Mouse (Mus musculus): ENCODE results near the gene Cacnb1. TPM values are rescaled to one million over a fixed set of nuclear protein-coding genes. Genes with fewer than 3 reads are reported as not detected.

Gene Cacnb1
- 3.6 and 8.1 TPM in 2 replicates for polyA plus RNA-seq (2012; rRNA removed; ENCODE audit: low replicate concordance)

DNA sequence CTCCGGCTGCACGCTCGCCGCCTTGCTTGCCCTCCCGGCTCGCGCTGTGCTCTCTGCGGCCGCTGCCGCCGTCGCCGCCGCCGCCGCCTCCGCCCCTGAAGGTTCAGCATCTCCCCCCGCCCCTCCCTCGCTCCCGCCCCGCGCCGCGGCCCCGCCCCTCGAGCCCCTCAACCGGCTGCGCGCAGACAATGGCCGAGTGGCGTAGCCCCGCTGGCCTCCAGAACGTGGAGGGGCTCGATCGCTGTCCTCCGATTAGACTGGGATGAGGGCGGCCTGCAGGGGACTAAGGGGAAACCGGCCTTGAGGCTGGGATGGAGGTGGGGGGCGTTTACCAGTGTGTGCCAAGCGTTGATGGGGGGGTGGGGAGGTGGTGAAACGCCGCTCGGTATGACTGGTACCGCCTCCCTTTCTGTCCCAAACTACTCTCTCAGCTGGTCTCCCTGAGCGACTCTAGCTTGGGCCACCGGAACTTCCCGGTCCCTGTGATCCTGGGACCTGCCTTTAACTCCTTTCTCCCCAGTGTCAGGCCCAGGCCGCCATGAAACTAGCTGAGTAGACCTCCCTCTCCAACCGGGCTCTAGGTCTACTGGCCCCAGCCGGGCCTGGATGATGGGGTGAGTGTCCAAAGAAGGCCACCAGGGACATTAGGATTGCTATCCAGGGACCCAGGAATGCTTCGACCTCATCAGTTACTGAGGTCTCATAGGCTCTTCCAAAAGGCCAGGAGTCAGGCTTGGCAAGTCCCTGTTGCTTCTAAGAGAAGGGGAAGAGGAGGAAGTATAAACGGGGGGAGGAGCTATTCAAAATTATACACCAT lies at the start of gene Cacnb1:
Gene Cacnb1 (minus strand): TSS at position 480 of the 817 bp plus-strand sequence.

DNA sequence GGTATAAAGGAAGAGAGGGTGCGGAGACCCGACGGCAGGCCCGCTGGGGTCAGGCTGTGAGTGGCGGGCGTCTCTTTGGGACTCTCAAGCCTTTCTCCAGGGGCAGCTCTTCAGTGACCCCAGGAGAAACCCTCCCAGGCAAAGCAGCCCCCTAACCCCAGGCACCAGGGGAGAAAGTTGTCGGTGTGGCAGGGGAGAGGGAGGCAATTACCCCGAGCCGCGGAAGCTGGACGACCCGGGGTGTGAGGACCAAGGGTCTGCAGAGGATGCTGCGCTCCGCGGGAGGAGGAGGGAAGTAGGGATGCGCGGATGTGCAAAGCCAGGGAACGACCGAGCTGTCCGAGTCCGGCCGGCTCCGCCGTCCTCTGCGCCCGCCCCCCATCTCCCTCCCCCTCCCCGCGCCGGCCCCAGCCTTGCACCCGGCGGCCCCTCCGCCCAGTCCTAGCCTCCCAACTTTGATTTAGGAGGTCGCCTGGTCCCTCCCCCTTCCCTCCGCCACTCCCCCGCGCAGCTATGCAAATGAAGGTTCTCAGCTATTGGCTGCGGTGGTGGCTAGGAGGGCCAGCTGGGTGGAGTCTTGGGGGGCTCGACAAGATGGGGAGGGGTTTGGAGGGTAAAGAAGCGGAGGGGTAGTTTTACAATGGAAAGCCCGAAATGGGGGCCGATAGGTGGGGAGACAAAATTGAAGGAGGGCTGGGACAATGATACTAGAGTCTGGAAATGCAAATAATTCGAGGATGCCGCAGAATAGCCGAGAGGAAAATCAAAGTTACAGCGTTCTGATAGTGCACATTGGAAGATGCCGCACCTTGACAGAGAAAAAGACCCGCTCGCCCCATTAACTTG lies 30.4 kb upstream of the Cacnb1 start, which contains the start of gene Stac2:
Gene Stac2 (minus strand): TSS at position 474 of the 846 bp plus-strand sequence.

GRCm38 (mm10) chr11:98026570-98027296 lies 3.9 kb upstream of the Cacnb1 start, which contains the start of gene Rpl19:
Rpl19 (plus strand) TSS chr11:98026710.

GRCm38 (mm10) chr11:97995564-97996288 lies 27.1 kb downstream of the Cacnb1 start, which contains the start of gene Arl5c:
Arl5c (minus strand) TSS chr11:97996181.

DNA sequence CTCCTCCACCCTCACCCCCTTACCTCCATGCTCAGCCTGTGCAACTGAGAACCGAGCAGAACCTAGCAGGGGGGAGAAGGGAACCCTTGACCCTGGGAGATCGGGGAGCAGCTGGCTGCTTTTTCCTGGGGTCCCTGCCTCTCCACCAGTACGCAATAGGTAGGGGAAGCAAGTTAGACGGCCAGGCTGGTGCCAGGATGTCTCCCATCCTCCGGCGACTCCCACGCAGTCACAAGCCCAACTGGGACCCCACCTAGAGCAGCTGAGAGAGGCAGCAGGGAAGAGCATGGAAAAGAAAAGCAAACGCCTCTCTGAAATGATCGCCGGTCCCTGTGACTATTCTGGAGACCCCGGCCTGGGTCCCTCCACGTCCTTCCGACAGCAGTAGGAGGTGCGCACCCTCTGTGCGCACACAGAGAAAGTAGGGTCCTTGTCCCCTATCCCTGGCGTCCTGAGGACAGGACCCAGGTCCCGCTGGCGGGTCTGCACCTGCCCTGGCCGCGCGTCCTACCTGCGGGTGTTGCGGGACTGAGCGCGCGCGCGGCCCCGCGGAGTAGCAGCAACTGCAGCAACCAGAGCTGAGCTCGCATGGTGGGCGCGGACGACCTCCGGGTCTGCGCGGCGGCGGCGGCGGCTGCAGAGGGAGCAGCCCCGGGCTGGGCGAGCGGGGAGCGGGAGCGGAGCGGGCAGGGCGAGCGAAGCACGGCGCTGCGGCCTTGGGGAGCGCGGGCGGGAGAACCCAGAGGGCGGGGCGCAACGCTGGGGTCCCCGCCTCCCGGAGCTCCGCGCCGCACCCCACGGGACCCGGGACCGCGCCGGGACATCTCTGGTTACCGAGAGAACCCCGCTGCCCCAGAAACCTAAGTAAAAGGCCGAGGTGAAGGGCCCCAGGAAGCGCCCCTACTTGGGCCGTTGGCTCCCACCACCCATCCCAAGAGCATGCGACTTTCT lies 36.8 kb downstream of the Cacnb1 start, which contains the start of gene Plxdc1:
Gene Plxdc1 (minus strand): TSS at position 718 of the 951 bp plus-strand sequence.

Other genes starting within 250 kb of the Cacnb1 start
- not detected in 2 replicates for gene 1700001P01Rik, start 247.1 kb downstream of the Cacnb1 start, polyA plus RNA-seq (2012; rRNA removed; ENCODE audit: low replicate concordance)
- 12.8 and 18.3 TPM in 2 replicates for gene Rpl23, start 240.6 kb downstream of the Cacnb1 start, polyA plus RNA-seq (2012; rRNA removed; ENCODE audit: low replicate concordance)
- gene Lasp1, start 224.0 kb downstream of the Cacnb1 start, polyA plus RNA-seq (2012; rRNA removed; ENCODE audit: low replicate concordance): 227 and 325 TPM in 2 replicates
- 0.51 and 0.75 TPM in 2 replicates for gene B230217C12Rik, start 182.3 kb downstream of the Cacnb1 start, polyA plus RNA-seq (2012; rRNA removed; ENCODE audit: low replicate concordance)
- gene Fbxo47, start 138.9 kb downstream of the Cacnb1 start, polyA plus RNA-seq (2012; rRNA removed; ENCODE audit: low replicate concordance): not detected in 2 replicates
- 1.0 and 1.2 TPM in 2 replicates for gene Plxdc1, start 36.6 kb downstream of the Cacnb1 start, polyA plus RNA-seq (2012; rRNA removed; ENCODE audit: low replicate concordance)
- gene Arl5c, start 26.9 kb downstream of the Cacnb1 start, polyA plus RNA-seq (2012; rRNA removed; ENCODE audit: low replicate concordance): 0.79 and 0.95 TPM in 2 replicates
- gene Rpl19, start 3.7 kb upstream of the Cacnb1 start, polyA plus RNA-seq (2012; rRNA removed; ENCODE audit: low replicate concordance): 145 and 247 TPM in 2 replicates
- 0.64 and 1.0 TPM in 2 replicates for gene Stac2, start 30.4 kb upstream of the Cacnb1 start, polyA plus RNA-seq (2012; rRNA removed; ENCODE audit: low replicate concordance)
- 7.8 and 11.6 TPM in 2 replicates for gene Fbxl20, start 127.4 kb upstream of the Cacnb1 start, polyA plus RNA-seq (2012; rRNA removed; ENCODE audit: low replicate concordance)
- gene Med1, start 170.3 kb upstream of the Cacnb1 start, polyA plus RNA-seq (2012; rRNA removed; ENCODE audit: low replicate concordance): 2.3 and 6.4 TPM in 2 replicates
- 4.5 and 5.0 TPM in 2 replicates for gene Cdk12, start 180.0 kb upstream of the Cacnb1 start, polyA plus RNA-seq (2012; rRNA removed; ENCODE audit: low replicate concordance)

Measured in duodenum, adult 2 months (tissue).